Mouse (Mus musculus) subcutaneous adipose tissue, adult 2 months (tissue): ENCODE results near the gene Rec114. TPM values are rescaled to one million over a fixed set of nuclear protein-coding genes. Genes with fewer than 3 reads are reported as not detected.

Experiments used
- polyA plus RNA-seq: library from polyadenylated mRNA; depleted of rRNA; stranded (reverse); fragments of >200 nt; gene quantifications from 2 replicates; pipeline ENCODE4 v1.2.3, GENCODE M21; 2012; ENCODE audit warnings: low replicate concordance; rRNA removed

The Rec114 gene
- polyA plus RNA-seq = 0.57 TPM in 1 of 2 replicates, not detected in the other

GRCm38 (mm10) chr9:58743702-58744248, at the start of gene Rec114:
Gene Rec114, minus strand, starts transcription at chr9:58743964.

Other genes starting within 250 kb of the Rec114 start
- 5.7 and 19.5 TPM in 2 replicates for gene Cd276, start 188.5 kb downstream of the Rec114 start, polyA plus RNA-seq
- gene Nptn, start 161.7 kb downstream of the Rec114 start, polyA plus RNA-seq = 594 and 718 TPM in 2 replicates
- gene Hcn4, start 79.4 kb upstream of the Rec114 start, polyA plus RNA-seq = 0.30 and 1.4 TPM in 2 replicates